ENCODE assay signal across 25 mouse cellular contexts in the genomic region with DNA sequence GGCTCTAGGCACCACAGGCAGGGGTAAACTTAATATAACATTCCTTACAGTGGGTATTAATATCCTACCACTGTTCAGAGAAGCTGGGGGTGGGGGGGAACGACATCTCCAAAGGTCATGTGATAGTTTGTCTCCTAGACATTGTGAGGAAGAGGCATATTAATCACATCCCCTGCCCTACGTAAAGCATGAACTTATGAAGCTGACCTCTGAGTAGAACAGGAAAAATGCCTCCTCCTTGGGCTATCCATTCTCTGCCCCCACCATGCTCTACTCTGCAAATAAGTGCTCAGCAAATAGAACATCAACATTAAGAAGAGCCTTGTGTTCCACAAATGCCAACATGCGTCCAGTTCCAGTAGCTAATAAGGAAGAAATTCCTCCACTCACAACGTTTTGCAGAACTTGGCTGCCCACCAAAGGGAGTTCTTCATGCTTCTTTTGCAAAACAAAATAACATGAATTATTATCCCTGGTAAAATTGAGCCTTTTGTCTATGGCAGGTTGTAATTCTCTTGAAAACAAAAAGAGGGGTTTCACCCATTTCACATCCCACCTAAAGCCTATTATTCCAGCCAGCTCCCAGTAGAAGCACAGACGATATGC.
DNase-seq lines count a peak whose midpoint lies in the region; ATAC-seq lines count a peak whose summit lies in the region.
"Had no signal": no experiment of that assay in that cellular context is flagged by ENCODE, and none has a peak within 500 bp of the region (broad histone marks: within the 10 kb centered on the region; RNA-seq: fewer than 3 reads in every experiment).

No protein-coding gene starts in this region.

- no peak overlapping the region for H3K27ac ChIP-seq in kidney, embryonic 14.5 days (ENCODE audit: low read depth, low read length)
- no peak overlapping the region for H3K27ac ChIP-seq in midbrain, embryonic 13.5 days
- H3K27ac ChIP-seq: forebrain, embryonic 13.5 days; heart, embryonic 13.5 days; hindbrain, embryonic 14.5 days; intestine, embryonic 15.5 days; layer of hippocampus, adult 2 months; limb, embryonic 13.5 days; midbrain, embryonic 15.5 days; stomach, postnatal 0 days had no signal

- no peaks in the 10 kb centered on the region for H3K36me3 ChIP-seq in kidney, embryonic 14.5 days (ENCODE audit: control insufficient read depth, insufficient read depth, low read length)
- H3K36me3 ChIP-seq in midbrain, embryonic 13.5 days: no peaks in the 10 kb centered on the region
- H3K36me3 ChIP-seq: heart, embryonic 13.5 days; intestine, embryonic 15.5 days; limb, embryonic 13.5 days; midbrain, embryonic 15.5 days had no signal

- H3K9ac ChIP-seq in kidney, embryonic 14.5 days (ENCODE audit: low read depth, low read length): no peak overlapping the region
- H3K9ac ChIP-seq in midbrain, embryonic 13.5 days (replicated peaks): no peak overlapping the region
- H3K9ac ChIP-seq: forebrain, embryonic 13.5 days; heart, embryonic 13.5 days; hindbrain, embryonic 14.5 days; intestine, embryonic 15.5 days; limb, embryonic 13.5 days; midbrain, embryonic 15.5 days had no signal

- no peaks in the 10 kb centered on the region for H3K9me3 ChIP-seq in kidney, embryonic 14.5 days (ENCODE audit: control insufficient read depth, low read length)
- no peaks in the 10 kb centered on the region for H3K9me3 ChIP-seq in midbrain, embryonic 13.5 days
- H3K9me3 ChIP-seq: heart, embryonic 13.5 days; intestine, embryonic 15.5 days; limb, embryonic 13.5 days; midbrain, embryonic 15.5 days had no signal

- 41% methylated on average over 5 of the region's 5 CpGs for WGBS in kidney, embryonic 14.5 days
- 70% methylated on average over 5 of the region's 5 CpGs for WGBS in midbrain, embryonic 13.5 days

- no peaks in the 10 kb centered on the region for H3K27me3 ChIP-seq in kidney, embryonic 14.5 days (ENCODE audit: control insufficient read depth, insufficient read depth, low read length)
- H3K27me3 ChIP-seq in midbrain, embryonic 13.5 days: no peaks in the 10 kb centered on the region
- H3K27me3 ChIP-seq: forebrain, embryonic 13.5 days; heart, embryonic 13.5 days; intestine, embryonic 15.5 days; limb, embryonic 13.5 days; megakaryocyte, embryonic 14.5 days; midbrain, embryonic 15.5 days had no signal

- H3K4me2 ChIP-seq in kidney, embryonic 14.5 days (replicated peaks; ENCODE audit: low read depth, low read length): no peak overlapping the region
- H3K4me2 ChIP-seq in midbrain, embryonic 13.5 days (replicated peaks): no peak overlapping the region
- H3K4me2 ChIP-seq: forebrain, embryonic 13.5 days; heart, embryonic 13.5 days; hindbrain, embryonic 14.5 days; intestine, embryonic 15.5 days; limb, embryonic 13.5 days; midbrain, embryonic 15.5 days had no signal

- H3K4me1 ChIP-seq in kidney, embryonic 14.5 days (ENCODE audit: control insufficient read depth, insufficient read depth, low read length): no peaks in the 10 kb centered on the region; the same call in 1 of the 2 replicates
- H3K4me1 ChIP-seq in midbrain, embryonic 13.5 days (replicated peaks): no peaks in the 10 kb centered on the region
- H3K4me1 ChIP-seq: forebrain, embryonic 13.5 days; heart, embryonic 13.5 days; intestine, embryonic 15.5 days had no signal

- no peak for ATAC-seq in kidney, embryonic 14.5 days (ENCODE audit: low FRiP score, low TSS enrichment)
- ATAC-seq in midbrain, embryonic 13.5 days: no peak
- ATAC-seq: forebrain, embryonic 13.5 days; intestine, embryonic 15.5 days; midbrain, embryonic 15.5 days had no signal

- peak; percentile 5 for DNase-seq in kidney, adult 9 months
- DNase-seq in lung, postnatal 10 days: peak; percentile 6
- DNase-seq in lung, postnatal 4 days: no peak
- DNase-seq in adipocyte (ENCODE audit: low spot score): peak; percentile 12
- peak; percentile 44 for DNase-seq in kidney, postnatal 10 days
- no peak for DNase-seq in T-cell, adult 2 months (ENCODE audit: low spot score)
- DNase-seq: B cell, adult 2 months; cerebellum, adult 18-20 months; cerebellum, postnatal 25 days; gastrocnemius, postnatal 14 days; heart, adult 18-20 months; layer of hippocampus, postnatal 36 days; thymus, postnatal 14 days had no signal

- H3K4me3 ChIP-seq in kidney, embryonic 14.5 days (ENCODE audit: low read length): no peak overlapping the region
- H3K4me3 ChIP-seq in midbrain, embryonic 13.5 days (replicated peaks): no peak overlapping the region
- H3K4me3 ChIP-seq: forebrain, embryonic 13.5 days; heart, embryonic 13.5 days; intestine, embryonic 15.5 days; layer of hippocampus, adult 2 months; limb, embryonic 13.5 days; megakaryocyte, embryonic 14.5 days; midbrain, embryonic 15.5 days; myocyte had no signal

Comparison
In these comparisons a context has a peak if more than half of its experiments do, and no peak if none do; other contexts are left out.
1. DNase-seq: peak in kidney, adult 9 months (single experiment), lung, postnatal 10 days (single experiment), adipocyte (single experiment) and kidney, postnatal 10 days (single experiment); none in lung, postnatal 4 days (0 of 2) and T-cell, adult 2 months (single experiment).